Mouse (Mus musculus) intestine, embryonic 16.5 days (tissue): ENCODE measurements around the gene Lpp. TPM values are rescaled to one million over a fixed set of nuclear protein-coding genes. Genes with fewer than 3 reads are reported as not detected.

Experiments used
- ATAC-seq: fragments of 200-750 bp; cut with Nextera tagmentation; 2 replicates; pipeline ENCODE4 v1.8.0; 2017; ENCODE audit warnings: moderate TSS enrichment, moderate library complexity
- H3K27ac ChIP-seq: fragments of 300-500 bp; sonication (generic); 2 replicates; pipeline ENCODE4 v1.5.1; 2014; ENCODE audit warnings: mild to moderate bottlenecking, low read length
- H3K27me3 ChIP-seq: fragments of 300-500 bp; sonication (generic); replicated peaks from 2 replicates; pipeline ENCODE4 v1.6.1; 2014; ENCODE audit warnings: low read length, control low read depth, mixed read lengths; ENCODE audit not compliant: control insufficient read depth, insufficient read depth
- H3K36me3 ChIP-seq: fragments of 300-500 bp; sonication (generic); 2 replicates; pipeline ENCODE4 v1.6.1; 2014; ENCODE audit warnings: low read length, control low read depth; ENCODE audit not compliant: control insufficient read depth, insufficient read depth
- H3K4me1 ChIP-seq: fragments of 300-500 bp; sonication (generic); 2 replicates; pipeline ENCODE4 v1.6.1; 2014; ENCODE audit warnings: low read length, control low read depth, mixed read lengths; ENCODE audit not compliant: control insufficient read depth, insufficient read depth
- H3K4me2 ChIP-seq: fragments of 300-500 bp; sonication (generic); 2 replicates; pipeline ENCODE4 v1.6.1; 2014; ENCODE audit warnings: low read depth, low read length, control low read depth
- H3K4me3 ChIP-seq: fragments of 300-500 bp; sonication (generic); 2 replicates; pipeline ENCODE4 v1.5.1; 2014; ENCODE audit warnings: mild to moderate bottlenecking, low read length
- H3K9ac ChIP-seq: fragments of 300-500 bp; sonication (generic); 2 replicates; pipeline ENCODE4 v1.6.1; 2014; ENCODE audit warnings: low read depth, low read length
- H3K9me3 ChIP-seq: fragments of 300-500 bp; sonication (generic); 2 replicates; pipeline ENCODE4 v1.6.1; 2016; ENCODE audit warnings: low read length, control low read depth; ENCODE audit not compliant: control insufficient read depth
- WGBS: fragments of 180-500 bp; shearing (Covaris S2); extraction: QIAGEN DNeasy Blood & Tissue Kit; methylation state at CpG from one replicate; pipeline ENCODE4 v1.1.7; 2014; 5-methylcytosine and 5-hydroxymethylcytosine counted together
- polyA plus RNA-seq: library from polyadenylated mRNA; unstranded; fragments of >200 nt; fragmentation: Nextera tagmentation; extraction: Ambion mirVana; gene quantifications from 2 replicates; pipeline ENCODE4 v1.2.1, GENCODE M21; 2015

Lpp gene
- polyA plus RNA-seq, 1 experiment from 2014 or later: 64.7 TPM

GRCm38 (mm10) chr16:24594508-24594907 is 201.2 kb downstream of the Lpp start:
- 84% methylated on average over 5 of the region's 5 CpGs for WGBS
- Histone ChIP-seq H3K4me1 (no peaks in the 10 kb centered on the region), H3K4me2 (no peak overlapping the region), H3K4me3 (no peak overlapping the region), H3K36me3 (no peaks in the 10 kb centered on the region), H3K27ac (no peak overlapping the region), H3K9ac (no peak overlapping the region), H3K27me3 (no peaks in the 10 kb centered on the region), H3K9me3 (no peaks in the 10 kb centered on the region)
- ATAC-seq: no peak

- Histone ChIP-seq H3K4me3 (no peak overlapping the region), H3K4me2 (no peak overlapping the region), H3K27me3 (no peaks in the 10 kb centered on the region), H3K9me3 (no peaks in the 10 kb centered on the region), H3K36me3 (no peaks in the 10 kb centered on the region), H3K27ac (no peak overlapping the region), H3K9ac (no peak overlapping the region), H3K4me1 (no peaks in the 10 kb centered on the region)
- no peak for ATAC-seq
These were observed 202.2 kb downstream of the Lpp start for GRCm38 (mm10) chr16:24595493-24595892.

GRCm38 (mm10) chr16:24598567-24598966 is 205.3 kb downstream of the Lpp start:
- no peak for ATAC-seq
- Histone ChIP-seq H3K4me3 (no peak overlapping the region), H3K27ac (no peak overlapping the region), H3K9me3 (no peaks in the 10 kb centered on the region), H3K9ac (no peak overlapping the region), H3K36me3 (no peaks in the 10 kb centered on the region), H3K4me1 (no peaks in the 10 kb centered on the region), H3K27me3 (no peaks in the 10 kb centered on the region), H3K4me2 (no peak overlapping the region)
- WGBS: 38% methylated on average over 7 of the region's 7 CpGs

GRCm38 (mm10) chr16:24599766-24600165 is 206.5 kb downstream of the Lpp start:
- no peak for ATAC-seq
- no peaks in the 10 kb centered on the region for H3K4me1 ChIP-seq
- H3K4me3 ChIP-seq: no peak overlapping the region
- WGBS: 75% methylated on average over 7 of the region's 7 CpGs
- H3K9ac ChIP-seq: no peak overlapping the region
- H3K27ac ChIP-seq: no peak overlapping the region
- H3K36me3 ChIP-seq: no peaks in the 10 kb centered on the region
- no peak overlapping the region for H3K4me2 ChIP-seq
- no peaks in the 10 kb centered on the region for H3K27me3 ChIP-seq
- no peaks in the 10 kb centered on the region for H3K9me3 ChIP-seq

- H3K36me3 ChIP-seq: no peaks in the 10 kb centered on the region
- no peak for ATAC-seq
- H3K4me3 ChIP-seq: no peak overlapping the region
- WGBS: 87% methylated on average over 14 of the region's 14 CpGs
- no peaks in the 10 kb centered on the region for H3K9me3 ChIP-seq
- H3K4me2 ChIP-seq: no peak overlapping the region
- no peaks in the 10 kb centered on the region for H3K27me3 ChIP-seq
- H3K9ac ChIP-seq: no peak overlapping the region
- H3K27ac ChIP-seq: no peak overlapping the region
- no peaks in the 10 kb centered on the region for H3K4me1 ChIP-seq
These were observed 207.1 kb downstream of the Lpp start for GRCm38 (mm10) chr16:24600260-24600948.

GRCm38 (mm10) chr16:24603342-24603741 is 210.0 kb downstream of the Lpp start:
- no peaks in the 10 kb centered on the region for H3K27me3 ChIP-seq
- no peak overlapping the region for H3K4me2 ChIP-seq
- no peak overlapping the region for H3K27ac ChIP-seq
- no peaks in the 10 kb centered on the region for H3K36me3 ChIP-seq
- no peaks in the 10 kb centered on the region for H3K9me3 ChIP-seq
- no peak for ATAC-seq
- H3K9ac ChIP-seq: no peak overlapping the region
- H3K4me1 ChIP-seq: no peaks in the 10 kb centered on the region; the same call in 1 of the 2 replicates
- 84% methylated on average over 4 of the region's 4 CpGs for WGBS
- no peak overlapping the region for H3K4me3 ChIP-seq

GRCm38 (mm10) chr16:24607896-24608457 is 214.7 kb downstream of the Lpp start:
- 73% methylated on average over 8 of the region's 8 CpGs for WGBS
- Histone ChIP-seq H3K9me3 (no peaks in the 10 kb centered on the region), H3K36me3 (no peaks in the 10 kb centered on the region), H3K27me3 (no peaks in the 10 kb centered on the region), H3K27ac (no peak overlapping the region), H3K4me3 (no peak overlapping the region), H3K4me2 (no peak overlapping the region), H3K4me1 (no peaks in the 10 kb centered on the region; the same call in 1 of the 2 replicates), H3K9ac (no peak overlapping the region)
- ATAC-seq: no peak

- no peak overlapping the region for H3K4me3 ChIP-seq
- peaks cover 12% of the 10 kb centered on the region for H3K4me1 ChIP-seq
- no peak overlapping the region for H3K27ac ChIP-seq
- no peaks in the 10 kb centered on the region for H3K9me3 ChIP-seq
- WGBS: 92% methylated on average over 6 of the region's 6 CpGs
- no peak overlapping the region for H3K9ac ChIP-seq
- no peaks in the 10 kb centered on the region for H3K27me3 ChIP-seq
- H3K36me3 ChIP-seq: no peaks in the 10 kb centered on the region; the same call in 1 of the 2 replicates
- ATAC-seq: no peak
- H3K4me2 ChIP-seq: no peak overlapping the region
These were observed 226.2 kb downstream of the Lpp start for GRCm38 (mm10) chr16:24619458-24619857.

- H3K9ac ChIP-seq: no peak overlapping the region
- H3K9me3 ChIP-seq: no peaks in the 10 kb centered on the region
- no peak overlapping the region for H3K4me2 ChIP-seq
- no peak for ATAC-seq
- no peaks in the 10 kb centered on the region for H3K27me3 ChIP-seq
- no peak overlapping the region for H3K27ac ChIP-seq
- H3K4me3 ChIP-seq: no peak overlapping the region
- H3K36me3 ChIP-seq: no peaks in the 10 kb centered on the region
- WGBS: 91% methylated on average over 3 of the region's 3 CpGs
- peaks cover 12% of the 10 kb centered on the region for H3K4me1 ChIP-seq
These were observed 226.7 kb downstream of the Lpp start for GRCm38 (mm10) chr16:24620021-24620420.
